Comparison of ENCODE assay signal across 7 mouse cellular contexts in the genomic region with DNA sequence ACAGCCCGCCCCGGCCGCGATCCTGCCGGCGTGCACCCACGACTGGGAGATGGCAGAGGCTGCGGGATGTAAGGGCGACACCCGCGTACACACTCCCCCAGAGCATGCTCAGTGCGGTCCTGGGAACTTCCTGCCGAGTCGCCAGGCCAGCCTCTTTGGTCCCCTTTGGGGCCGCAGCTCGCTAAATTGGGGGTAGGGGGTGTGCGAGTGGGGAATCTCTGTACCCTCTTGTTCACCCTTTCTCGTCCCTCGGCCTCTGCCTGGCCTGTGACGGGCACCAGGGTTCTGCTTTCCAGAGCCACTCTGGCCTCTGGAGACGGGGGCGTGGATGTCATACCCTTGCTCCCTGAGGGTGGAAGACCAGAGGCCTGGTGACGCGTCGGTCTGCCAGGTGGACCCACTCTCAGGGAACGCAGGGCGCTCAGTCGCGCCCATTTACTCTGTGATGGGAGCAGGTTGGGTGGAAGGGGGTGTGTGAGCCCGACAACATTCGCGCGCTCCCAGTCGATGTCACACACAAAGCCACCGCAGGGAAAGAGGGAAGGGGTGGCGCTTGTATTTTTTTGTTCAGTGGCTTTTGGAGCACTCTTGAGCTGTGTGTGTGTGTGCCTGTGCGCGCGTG. TPM values are rescaled to one million over a fixed set of nuclear protein-coding genes. Genes with fewer than 3 reads are reported as not detected.
DNase-seq lines count a peak whose midpoint lies in the region; ATAC-seq lines count a peak whose summit lies in the region.

No protein-coding gene starts in this region.

- 0 out of 2 replicates have a peak, but pooled peaks cover 7% of the 10 kb centered on the region for H3K4me1 ChIP-seq in intestine, embryonic 15.5 days (replicated peaks)
- H3K4me1 ChIP-seq in limb, embryonic 13.5 days = peaks cover 37% of the 10 kb centered on the region
- peaks cover 18% of the 10 kb centered on the region for H3K4me1 ChIP-seq in midbrain, embryonic 12.5 days

- peak; percentile 39 to 53 for DNase-seq in adrenal gland, adult 18-20 months (ENCODE audit: low spot score in 2 of 2)
- peak; percentile 60 for DNase-seq in embryo, embryonic 10.5 days (ENCODE audit: low spot score)
- peak; percentile 17 for DNase-seq in spleen, adult 12 weeks (ENCODE audit: low spot score)

- H3K27me3 ChIP-seq in intestine, embryonic 15.5 days (replicated peaks) = no peaks in the 10 kb centered on the region
- no peaks in the 10 kb centered on the region for H3K27me3 ChIP-seq in limb, embryonic 13.5 days
- no peaks in the 10 kb centered on the region for H3K27me3 ChIP-seq in midbrain, embryonic 12.5 days

- peak overlapping the region; percentile 94 for H3K4me2 ChIP-seq in intestine, embryonic 15.5 days (replicated peaks)
- H3K4me2 ChIP-seq in limb, embryonic 13.5 days (replicated peaks) = peak overlapping the region; percentile 98
- H3K4me2 ChIP-seq in midbrain, embryonic 12.5 days (replicated peaks) = peak overlapping the region; percentile 85

- peak overlapping the region; percentile 82 for H3K4me3 ChIP-seq in intestine, embryonic 15.5 days (replicated peaks)
- peak overlapping the region; percentile 83 for H3K4me3 ChIP-seq in limb, embryonic 13.5 days
- H3K4me3 ChIP-seq in midbrain, embryonic 12.5 days = peak overlapping the region; percentile 58

- 2% methylated on average over 39 of the region's 39 CpGs for WGBS in intestine, embryonic 15.5 days
- WGBS in limb, embryonic 13.5 days = 2% methylated on average over 39 of the region's 39 CpGs
- WGBS in midbrain, embryonic 12.5 days = under 1% methylated on average over 39 of the region's 39 CpGs

- peak; percentile 34 for ATAC-seq in granulocyte monocyte progenitor cell, adult 5-6 weeks (replicated peaks; ENCODE audit: poor library complexity, severe bottlenecking)
- peak; percentile 42 for ATAC-seq in intestine, embryonic 15.5 days
- no peak for ATAC-seq in limb, embryonic 13.5 days (ENCODE audit: low FRiP score, low read depth)
- ATAC-seq in midbrain, embryonic 12.5 days (ENCODE audit: low FRiP score, low read depth) = peak; percentile 41; the same call in 1 of the 2 replicates

- no peaks in the 10 kb centered on the region for H3K36me3 ChIP-seq in intestine, embryonic 15.5 days
- no peaks in the 10 kb centered on the region for H3K36me3 ChIP-seq in limb, embryonic 13.5 days
- H3K36me3 ChIP-seq in midbrain, embryonic 12.5 days = no peaks in the 10 kb centered on the region

- H3K27ac ChIP-seq in intestine, embryonic 15.5 days = peak overlapping the region; percentile 98; the same call in 1 of the 2 replicates
- H3K27ac ChIP-seq in limb, embryonic 13.5 days = peak overlapping the region; percentile 94; the same call in 1 of the 2 replicates
- peak overlapping the region; percentile 91 for H3K27ac ChIP-seq in midbrain, embryonic 12.5 days (replicated peaks)

- H3K9ac ChIP-seq in intestine, embryonic 15.5 days = peak overlapping the region; percentile 81
- peak overlapping the region; percentile 84 for H3K9ac ChIP-seq in limb, embryonic 13.5 days
- peak overlapping the region; percentile 78 for H3K9ac ChIP-seq in midbrain, embryonic 12.5 days (replicated peaks)

- H3K9me3 ChIP-seq in intestine, embryonic 15.5 days = no peaks in the 10 kb centered on the region
- no peaks in the 10 kb centered on the region for H3K9me3 ChIP-seq in limb, embryonic 13.5 days
- no peaks in the 10 kb centered on the region for H3K9me3 ChIP-seq in midbrain, embryonic 12.5 days

RNA-seq across cellular contexts. Expression of a gene that starts 1.3 kb away (rescaled TPM):
- 10 to 100 TPM; 11.8 to 13.5 TPM for total RNA-seq in adrenal gland, adult 18-20 months (2021)
- total RNA-seq in granulocyte monocyte progenitor cell, adult 5-6 weeks (2014; fragmentation: Nextera tagmentation) = 78.8 and 93.3 TPM in 2 replicates
- 80.5 and 82.1 TPM in 2 replicates for total RNA-seq in granulocyte monocyte progenitor cell, adult 5-6 weeks (2017)
- 5.9 and 6.3 TPM in 2 replicates for polyA plus RNA-seq in intestine, embryonic 15.5 days (2015; fragmentation: Nextera tagmentation; extraction: Ambion mirVana)
- polyA plus RNA-seq in limb, embryonic 13.5 days (2015; fragmentation: Nextera tagmentation; extraction: Ambion mirVana) = 5.8 and 6.0 TPM in 2 replicates
- polyA plus RNA-seq in midbrain, embryonic 12.5 days (2016; fragmentation: Nextera tagmentation; extraction: Ambion mirVana) = 9.2 and 10.4 TPM in 2 replicates
